Mouse (Mus musculus): ENCODE results near the gene Slc7a1.

The Slc7a1 gene

GRCm38 (mm10) chr5:148369178-148369577, 30.5 kb downstream of the Slc7a1 start:
- no peak for DNase-seq (ENCODE audit: low read depth)

DNA sequence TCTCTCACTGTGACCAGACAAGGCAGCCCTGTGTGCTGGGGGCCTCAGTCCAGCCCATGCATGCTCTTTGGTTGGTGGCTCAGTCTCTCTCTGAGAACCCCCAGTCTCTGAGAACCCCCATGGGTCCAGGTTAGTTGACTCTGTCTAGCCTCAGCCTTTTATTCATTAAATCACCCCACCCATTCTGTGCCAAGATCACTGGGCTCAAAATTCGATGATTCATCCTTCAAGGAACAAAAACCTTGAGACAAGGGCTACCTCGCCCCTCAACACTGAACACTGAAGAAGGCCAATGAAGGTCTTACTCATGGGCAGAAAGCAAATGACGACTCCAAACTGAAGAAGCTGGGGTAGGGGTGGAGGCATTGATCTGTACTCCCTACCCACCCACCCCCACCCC, 31.9 kb downstream of the Slc7a1 start:
- DNase-seq (ENCODE audit: low read depth), result peak; percentile 44

GRCm38 (mm10) chr5:148366455-148366854, 33.2 kb downstream of the Slc7a1 start:
- DNase-seq (ENCODE audit: low read depth), result no peak

DNA sequence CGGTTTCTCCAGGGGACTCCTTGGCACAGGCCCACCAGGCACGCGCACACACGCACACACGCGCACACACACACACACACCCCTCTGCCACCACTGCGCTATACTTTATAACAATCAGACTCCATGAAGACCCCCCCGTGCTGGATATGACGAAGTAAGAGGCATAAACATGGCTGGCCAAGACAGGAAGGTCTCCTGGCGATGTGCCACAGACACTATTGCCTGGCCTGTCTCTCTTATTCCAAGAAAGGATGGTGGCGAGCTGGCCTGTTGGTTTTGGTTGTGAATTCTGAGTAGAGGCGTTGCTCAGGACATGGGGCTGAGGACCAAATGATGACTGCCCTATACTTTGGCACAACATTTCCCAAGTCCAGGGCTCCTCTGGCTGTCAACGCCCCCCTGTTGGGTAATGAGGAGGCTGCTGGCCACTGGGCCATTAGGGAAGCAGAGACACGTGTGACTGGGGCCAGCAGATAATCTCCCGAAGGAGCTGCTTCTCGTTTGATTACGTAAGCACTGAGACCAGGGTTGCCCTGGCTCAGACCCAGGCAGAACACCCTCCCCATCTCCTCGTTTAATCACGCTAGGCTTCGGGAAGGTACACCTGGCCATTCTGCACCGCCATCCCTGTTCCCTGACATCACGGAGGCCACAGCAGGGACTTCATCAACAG, 36.1 kb downstream of the Slc7a1 start:
- no peak for DNase-seq (ENCODE audit: low read depth)

DNA sequence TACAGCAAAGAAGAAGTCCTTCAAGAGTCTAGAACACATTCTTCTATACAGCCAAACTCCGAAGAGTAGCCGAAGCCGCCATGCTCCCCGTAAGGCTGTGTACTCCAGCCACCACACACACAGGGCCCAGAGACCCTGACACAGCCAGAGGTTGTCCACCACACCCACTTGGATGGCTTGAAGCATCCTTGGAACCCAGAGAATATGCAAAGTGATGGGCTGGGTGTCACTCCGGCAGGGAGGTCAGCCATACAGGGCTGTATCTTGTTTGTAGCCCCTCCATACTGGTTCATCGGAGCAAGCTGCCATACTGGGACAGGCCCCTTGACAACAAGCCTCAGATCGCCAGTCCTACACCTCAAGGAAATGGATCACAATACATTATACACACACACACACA, 37.4 kb downstream of the Slc7a1 start:
- no peak for DNase-seq (ENCODE audit: low read depth)

- peak; percentile 34 for DNase-seq (ENCODE audit: low read depth)
Measured at GRCm38 (mm10) chr5:148361759-148362010, 38.0 kb downstream of the Slc7a1 start.

GRCm38 (mm10) chr5:148360922-148361758, 38.6 kb downstream of the Slc7a1 start:
- peak; percentile 67 for DNase-seq (ENCODE audit: low read depth)

- DNase-seq (ENCODE audit: low read depth), result no peak
Measured at GRCm38 (mm10) chr5:148359131-148359530, 40.6 kb downstream of the Slc7a1 start.

DNA sequence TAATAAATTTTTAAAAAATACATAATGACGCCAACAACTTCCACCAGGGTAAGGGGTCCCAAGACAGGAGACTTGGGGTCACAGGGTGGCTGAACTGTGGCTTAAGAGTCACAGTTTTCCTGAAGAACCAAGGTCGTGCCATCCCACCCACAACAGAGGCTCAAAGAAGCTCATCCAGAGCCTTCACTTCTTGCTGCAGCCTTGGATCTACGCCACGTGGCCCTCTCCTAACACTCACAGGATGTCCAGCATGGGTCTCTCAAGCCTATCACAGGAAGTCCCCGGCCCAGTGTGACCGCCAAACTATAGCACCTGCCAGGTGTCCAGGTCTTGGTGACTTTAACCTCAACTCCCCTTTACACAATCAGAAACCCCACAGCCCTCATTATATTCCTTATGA, 42.5 kb downstream of the Slc7a1 start:
- DNase-seq (ENCODE audit: low read depth), result no peak

GRCm38 (mm10) chr5:148355822-148356221, 43.9 kb downstream of the Slc7a1 start:
- no peak for DNase-seq (ENCODE audit: low read depth)

DNA sequence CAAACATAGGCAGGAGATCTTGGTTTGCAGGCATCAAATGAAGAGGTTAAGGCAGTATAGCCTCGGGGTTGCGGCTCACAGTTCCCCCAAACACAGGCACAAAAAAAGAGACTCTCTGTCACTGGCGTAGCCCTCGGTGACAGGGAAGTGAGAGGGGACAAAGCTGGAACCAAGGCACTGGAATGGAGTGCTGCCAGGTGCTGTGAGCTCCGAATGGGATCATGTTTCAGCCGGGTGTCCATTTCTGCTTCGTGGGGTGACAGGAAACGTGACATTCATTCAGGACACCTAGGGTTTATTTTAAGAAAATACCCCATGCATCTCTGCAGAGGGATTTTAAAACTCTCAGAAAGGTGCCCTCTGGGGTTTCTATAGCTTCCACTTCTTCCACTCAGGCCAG, 45.2 kb downstream of the Slc7a1 start:
- no peak for DNase-seq (ENCODE audit: low read depth)

- DNase-seq (ENCODE audit: low read depth), result no peak
Measured at GRCm38 (mm10) chr5:148353429-148353828, 46.3 kb downstream of the Slc7a1 start.

- DNase-seq (ENCODE audit: low read depth), result peak; percentile 52
Measured at GRCm38 (mm10) chr5:148349327-148350011, 50.2 kb downstream of the Slc7a1 start.

DNA sequence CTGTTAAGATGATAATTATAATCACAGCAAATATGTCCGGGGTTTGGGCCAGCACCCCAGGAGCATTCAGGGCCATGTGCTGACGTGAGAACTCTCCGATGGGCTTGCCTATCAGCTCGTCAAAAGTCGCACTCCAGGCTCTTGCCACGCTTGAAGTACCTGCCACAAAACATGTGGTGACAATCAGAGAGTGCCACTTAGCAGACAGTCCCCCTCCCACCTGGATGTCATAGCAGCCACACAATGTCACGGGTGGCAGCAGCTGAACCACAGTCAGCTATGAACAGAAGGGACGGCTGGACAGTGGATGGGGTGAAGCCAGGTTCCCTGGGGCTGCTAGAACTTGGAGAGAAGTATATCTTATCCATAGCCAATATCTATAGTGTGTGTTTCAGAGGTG, 51.6 kb downstream of the Slc7a1 start:
- DNase-seq (ENCODE audit: low read depth), result no peak

- DNase-seq (ENCODE audit: low read depth), result peak; percentile 24
Measured at GRCm38 (mm10) chr5:148346543-148346942, 53.2 kb downstream of the Slc7a1 start.

- no peak for DNase-seq (ENCODE audit: low read depth)
Measured at GRCm38 (mm10) chr5:148344374-148344773, 55.3 kb downstream of the Slc7a1 start.

DNA sequence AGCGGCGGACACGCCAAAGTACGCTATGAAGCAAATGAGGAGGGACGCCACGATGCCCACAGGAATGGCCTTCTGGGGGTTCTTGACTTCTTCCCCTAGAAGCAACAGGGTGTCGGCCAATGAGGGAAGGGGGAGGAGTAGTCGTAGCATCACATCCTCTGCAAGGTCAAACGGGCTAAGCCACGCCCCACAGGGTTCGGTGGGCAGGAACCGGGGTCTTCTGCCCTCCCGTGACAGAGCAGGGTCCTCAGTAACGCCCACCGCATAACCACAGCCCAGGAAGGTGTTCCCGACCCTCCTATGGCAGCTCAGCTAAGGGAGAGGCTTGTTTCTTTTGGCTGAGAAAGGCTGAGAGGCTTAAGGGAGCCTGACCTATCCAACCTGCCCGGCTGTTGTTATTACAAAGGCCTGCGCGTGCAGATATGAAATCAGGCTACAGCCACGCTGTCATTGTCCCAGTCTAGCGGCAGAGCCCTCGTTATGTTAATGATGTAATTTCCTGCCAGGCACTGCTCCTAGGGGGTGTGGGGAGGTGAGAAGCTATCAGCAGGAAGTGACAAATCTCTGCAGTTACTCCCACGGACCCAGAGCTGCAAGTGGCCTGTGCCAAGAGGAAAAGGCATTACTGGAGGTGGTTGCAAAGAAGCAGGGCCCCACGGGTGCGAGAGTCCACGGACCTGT, 57.5 kb downstream of the Slc7a1 start:
- no peak for DNase-seq (ENCODE audit: low read depth)

DNA sequence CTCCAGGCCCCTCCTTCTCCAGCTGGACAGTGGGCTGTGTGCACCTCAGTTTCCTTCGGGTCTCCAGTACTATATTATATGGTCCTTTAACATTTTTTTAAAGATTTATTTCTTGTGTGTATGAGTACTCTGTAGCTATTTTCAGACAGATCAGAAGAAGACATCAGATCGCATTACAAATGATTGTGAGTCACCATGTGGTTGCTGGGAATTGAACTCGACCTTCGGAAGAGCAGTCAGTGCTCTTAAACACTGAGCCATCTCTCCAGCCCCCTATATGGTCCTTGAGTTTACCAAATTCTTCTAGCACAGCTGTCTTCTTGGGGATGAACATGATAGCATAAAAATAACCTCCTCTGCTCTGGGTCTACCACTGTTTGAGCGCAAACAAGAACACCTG, 60.6 kb downstream of the Slc7a1 start:
- peak; percentile 31 for DNase-seq (ENCODE audit: low read depth)

DNA sequence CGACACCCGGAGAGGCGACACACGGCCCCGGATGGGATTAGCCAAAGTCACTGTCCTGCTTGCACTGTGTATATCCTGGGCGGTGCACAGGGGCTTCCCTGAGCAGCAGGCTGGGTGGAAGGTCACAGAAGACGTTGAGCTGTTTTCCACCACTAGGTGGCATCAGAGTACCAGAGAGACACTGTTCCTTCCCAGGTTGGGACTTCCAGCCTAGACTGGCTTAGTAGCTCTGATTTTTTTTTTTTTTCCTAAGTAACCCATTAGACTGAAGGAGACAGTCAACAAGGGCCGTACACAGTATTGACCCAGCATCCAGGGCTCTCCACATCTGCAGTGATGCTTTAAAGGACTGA, 67.1 kb downstream of the Slc7a1 start:
- DNase-seq (ENCODE audit: low read depth), result peak; percentile 86

DNA sequence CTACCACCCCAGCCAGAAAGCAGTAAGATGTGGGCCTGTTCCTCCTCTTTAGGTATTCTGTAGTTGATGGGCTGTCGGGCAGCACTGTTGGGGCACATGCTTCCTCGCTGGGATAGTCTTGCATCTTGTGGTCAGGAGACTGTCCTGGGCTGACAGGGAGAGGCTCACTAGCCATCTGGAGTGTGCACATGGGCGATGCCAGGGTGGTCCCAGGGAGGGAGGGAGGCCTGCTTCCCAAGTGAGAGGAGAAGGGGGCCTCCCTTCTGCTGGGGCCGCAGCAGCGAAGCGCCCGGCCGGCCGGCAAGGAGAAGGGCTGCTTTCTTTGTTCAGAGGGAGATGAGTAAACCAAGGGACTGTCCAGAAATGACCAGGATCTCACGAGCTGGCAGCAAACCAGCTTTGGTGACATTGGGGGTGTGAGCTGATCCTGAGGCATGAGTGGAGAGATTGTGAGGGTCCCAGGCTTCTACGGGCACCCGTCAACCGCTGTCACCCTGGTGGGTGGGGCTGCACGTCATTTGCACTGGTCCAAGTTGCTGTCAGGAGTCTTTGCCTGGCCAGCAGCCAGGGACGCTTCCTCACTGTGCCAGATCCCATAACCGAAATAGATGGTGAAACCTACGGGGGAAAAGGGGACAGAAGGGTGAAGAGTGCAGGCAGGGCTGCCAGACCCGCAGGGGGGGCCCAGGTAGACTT, 67.6 kb downstream of the Slc7a1 start:
- no peak for DNase-seq (ENCODE audit: low read depth)

GRCm38 (mm10) chr5:148331229-148331776, 68.4 kb downstream of the Slc7a1 start:
- no peak for DNase-seq (ENCODE audit: low read depth)

- DNase-seq (ENCODE audit: low read depth), result no peak
Measured at GRCm38 (mm10) chr5:148328982-148329381, 70.7 kb downstream of the Slc7a1 start.

All from NIH3T3 (cell line).